Comparison of ENCODE assay signal across 9 mouse cellular contexts in the genomic region with DNA sequence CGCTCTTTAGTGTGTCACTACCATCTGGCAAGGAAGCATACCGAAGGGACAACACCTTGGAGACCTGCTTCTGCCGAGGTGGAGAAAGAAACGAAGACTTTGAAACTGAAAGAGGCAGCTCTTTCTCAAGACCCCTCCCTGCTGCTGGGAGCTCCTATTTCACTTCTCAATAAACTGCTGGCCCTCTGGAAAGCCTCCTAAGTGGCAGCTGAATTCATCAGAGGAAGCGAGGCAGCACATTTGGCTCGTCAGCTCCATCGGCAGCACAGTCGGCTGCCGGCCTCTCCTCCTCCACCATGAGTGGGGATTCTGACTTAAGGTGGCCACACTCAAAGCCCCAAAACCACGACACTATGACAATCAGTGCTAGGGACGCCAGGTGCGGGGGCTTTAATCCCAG. TPM values are rescaled to one million over a fixed set of nuclear protein-coding genes. Genes with fewer than 3 reads are reported as not detected.
DNase-seq lines count a peak whose midpoint lies in the region; ATAC-seq and TF ChIP-seq lines count a peak whose summit lies in the region.
"Had no signal": no experiment of that assay in that cellular context is flagged by ENCODE, and none has a peak within 500 bp of the region (broad histone marks: within the 10 kb centered on the region; RNA-seq: fewer than 3 reads in every experiment).

No protein-coding gene starts in this region.

- no peak for ATAC-seq in hindbrain, postnatal 0 days
- ATAC-seq in stomach, embryonic 15.5 days (ENCODE audit: insufficient read depth, low FRiP score, low read depth): no peak
- ATAC-seq in granulocyte monocyte progenitor cell, adult 5-6 weeks (replicated peaks; ENCODE audit: poor library complexity, severe bottlenecking): no peak

- no peak for DNase-seq in heart, adult 2 months
- no peak for DNase-seq in heart, adult 8-10 months (ENCODE audit: low spot score)
- peak; percentile 11 to 56 for DNase-seq in spleen, postnatal 4 days (ENCODE audit: low spot score in 2 of 2)
- DNase-seq in spleen, adult 18-20 months: no peak
- DNase-seq in hindbrain, postnatal 0 days (ENCODE audit: low spot score): peak; percentile 18
- no peak for DNase-seq in gastrocnemius, postnatal 10 days

- no peaks in the 10 kb centered on the region for H3K9me3 ChIP-seq in hindbrain, postnatal 0 days (ENCODE audit: low read length)
- no peaks in the 10 kb centered on the region for H3K9me3 ChIP-seq in stomach, embryonic 15.5 days
- H3K9me3 ChIP-seq: megakaryocyte, embryonic 14.5 days had no signal

- 0 out of 2 replicates have a peak, but pooled peaks cover 2% of the 10 kb centered on the region for H3K4me1 ChIP-seq in heart, adult 2 months (ENCODE audit: control insufficient read depth, insufficient read depth, low read length)
- H3K4me1 ChIP-seq in hindbrain, postnatal 0 days (ENCODE audit: insufficient read depth, low read length): peaks cover 3% of the 10 kb centered on the region; the same call in 1 of the 2 replicates
- H3K4me1 ChIP-seq in stomach, embryonic 15.5 days: peaks cover 6% of the 10 kb centered on the region; the same call in 1 of the 2 replicates

- TF ChIP-seq EP300 in heart, adult 2 months (IDR thresholded peaks at IDR 0.05; ENCODE audit: insufficient read depth, low read depth, low read length): no peak

- WGBS in heart, adult 2 months: 59% methylated on average over 12 of the region's 12 CpGs
- 44% methylated on average over 12 of the region's 12 CpGs for WGBS in hindbrain, postnatal 0 days
- 40% methylated on average over 12 of the region's 12 CpGs for WGBS in stomach, embryonic 15.5 days

- TF ChIP-seq POLR2A in heart, adult 2 months (IDR thresholded peaks at IDR 0.05; ENCODE audit: insufficient read depth, low read depth, low read length): no peak

- TF ChIP-seq CTCF in heart, adult 2 months (IDR thresholded peaks at IDR 0.05): no peak
- no peak for TF ChIP-seq CTCF in hindbrain, postnatal 0 days (IDR thresholded peaks at IDR 0.05; ENCODE audit: low read depth)

- peak overlapping the region; percentile 48 for H3K27ac ChIP-seq in heart, adult 2 months
- peak overlapping the region; percentile 20; the same call in 1 of the 2 replicates for H3K27ac ChIP-seq in hindbrain, postnatal 0 days
- peak overlapping the region; percentile 26 for H3K27ac ChIP-seq in stomach, embryonic 15.5 days

- no peaks in the 10 kb centered on the region for H3K79me2 ChIP-seq in heart, adult 2 months (replicated peaks; ENCODE audit: control insufficient read depth, insufficient read depth, low read length)

- peak overlapping the region; percentile 17 for H3K4me3 ChIP-seq in heart, adult 2 months
- H3K4me3 ChIP-seq in hindbrain, postnatal 0 days (ENCODE audit: low read length): no peak overlapping the region
- H3K4me3 ChIP-seq in stomach, embryonic 15.5 days (replicated peaks): 0 out of 2 replicates have a peak overlapping the region, but pooled peaks have one; percentile 8

- no peaks in the 10 kb centered on the region for H3K36me3 ChIP-seq in heart, adult 2 months (ENCODE audit: control insufficient read depth, insufficient read depth, low read length)
- peaks cover 8% of the 10 kb centered on the region; the same call in 1 of the 2 replicates for H3K36me3 ChIP-seq in hindbrain, postnatal 0 days (ENCODE audit: insufficient read depth, low read length)
- peaks cover 21% of the 10 kb centered on the region for H3K36me3 ChIP-seq in stomach, embryonic 15.5 days

- intact Hi-C loops in heart, adult 2 months (cut with DNase I): loop anchor here (5.0 kb wide), 1 partner anchor 40 kb away; a partner anchor contains a TSS

- H3K9ac ChIP-seq in heart, adult 2 months (ENCODE audit: low read depth, low read length): no peak overlapping the region
- H3K9ac ChIP-seq in hindbrain, postnatal 0 days (replicated peaks; ENCODE audit: low read length): no peak overlapping the region
- H3K9ac ChIP-seq in stomach, embryonic 15.5 days: no peak overlapping the region

- no peaks in the 10 kb centered on the region for H3K27me3 ChIP-seq in heart, adult 2 months (ENCODE audit: control insufficient read depth, insufficient read depth, low read length)
- no peaks in the 10 kb centered on the region for H3K27me3 ChIP-seq in hindbrain, postnatal 0 days (ENCODE audit: insufficient read depth, low read length)
- H3K27me3 ChIP-seq in stomach, embryonic 15.5 days (replicated peaks): no peaks in the 10 kb centered on the region

- no peak overlapping the region for H3K4me2 ChIP-seq in hindbrain, postnatal 0 days (ENCODE audit: low read depth, low read length)
- H3K4me2 ChIP-seq in stomach, embryonic 15.5 days: peak overlapping the region; percentile 27; the same call in 1 of the 2 replicates

RNA-seq across cellular contexts. Expression of a gene that starts 41.3 kb away (rescaled TPM):
- 10 to 100 TPM; 14.1 to 17.0 TPM for total RNA-seq in heart, adult 2 months (2021)
- 9.4 and 9.8 TPM in 2 replicates for polyA plus RNA-seq in heart, adult 2 months (2012; rRNA removed)
- 10 to 100 TPM in 3 of 4 experiments, 1 to 10 TPM in 1; 8.9 to 12.8 (median 11.6) TPM for total RNA-seq in heart, adult 8-10 months (2022)
- total RNA-seq in hindbrain, postnatal 0 days (2014; rRNA removed): 60.5 and 67.5 TPM in 2 replicates
- 28.9 and 31.5 TPM in 2 replicates for polyA plus RNA-seq in hindbrain, postnatal 0 days (2015; fragmentation: Nextera tagmentation; extraction: Ambion mirVana)
- 16.7 and 17.0 TPM in 2 replicates for polyA plus RNA-seq in stomach, embryonic 15.5 days (2015; fragmentation: Nextera tagmentation; extraction: Ambion mirVana)
- total RNA-seq in granulocyte monocyte progenitor cell, adult 5-6 weeks (2014; fragmentation: Nextera tagmentation): 12.3 and 19.3 TPM in 2 replicates
- total RNA-seq in granulocyte monocyte progenitor cell, adult 5-6 weeks (2017): 5.0 and 13.1 TPM in 2 replicates
- total RNA-seq in gastrocnemius, postnatal 10 days (2021): 10 to 100 TPM; 21.1 to 26.0 TPM

Comparison
In these comparisons a context has a peak if more than half of its experiments do, and no peak if none do; other contexts are left out.
1. DNase-seq: peak in spleen, postnatal 4 days (2 of 2) and hindbrain, postnatal 0 days (single experiment); none in heart, adult 2 months (0 of 2), heart, adult 8-10 months (single experiment), spleen, adult 18-20 months (0 of 2) and gastrocnemius, postnatal 10 days (single experiment).
2. Peak in every context shown above with its lines, with median percentiles within 50 percentile points of each other: H3K27ac ChIP-seq.